Mouse (Mus musculus): Measurements from ENCODE around the gene Pla2g2c. TPM values are rescaled to one million over a fixed set of nuclear protein-coding genes. Genes with fewer than 3 reads are reported as not detected.

Gene Pla2g2c
- polyA plus RNA-seq, 1 experiment = not detected

GRCm38 (mm10) chr4:138757416-138757815 lies 32.8 kb downstream of the Pla2g2c start, which contains the start of gene Pla2g2f:
Gene Pla2g2f (minus strand): TSS chr4:138757626.
- H3K79me2 ChIP-seq (ENCODE audit: control insufficient read depth, insufficient read depth) = no peaks in the 10 kb centered on the region
- peaks cover 4% of the 10 kb centered on the region for H3K27me3 ChIP-seq (ENCODE audit: control insufficient read depth, insufficient read depth, insufficient read length)
- H3K36me3 ChIP-seq (ENCODE audit: control insufficient read depth, insufficient read depth) = no peaks in the 10 kb centered on the region
- no peak within 1 kb of the TSS for H3K4me3 ChIP-seq
- H3K4me2 ChIP-seq (ENCODE audit: low read depth) = no peak within 1 kb of the TSS
- no peak within 1 kb of the TSS for H3ac ChIP-seq (ENCODE audit: control insufficient read depth, insufficient read length)
- TF ChIP-seq SRF (IDR thresholded peaks at IDR 0.05; ENCODE audit: control insufficient read depth, insufficient read length, low read depth) (no peak), POLR2A (IDR thresholded peaks at IDR 0.05; ENCODE audit: insufficient read length, low read depth) (no peak), MYOD1 (IDR thresholded peaks at IDR 0.05; ENCODE audit: control insufficient read depth in 1 of 3, insufficient read length in 2 of 3, low read depth in 2 of 3) (no peak), USF1 (IDR thresholded peaks at IDR 0.05; ENCODE audit: low read depth) (no peak)

GRCm38 (mm10) chr4:138762266-138762665 lies 37.7 kb downstream of the Pla2g2c start:
- TF ChIP-seq POLR2AphosphoS2 (IDR thresholded peaks at IDR 0.05; ENCODE audit: insufficient read length, low read depth) = no peak
- TF ChIP-seq TCF12 (IDR thresholded peaks at IDR 0.05; ENCODE audit: insufficient read depth, poor library complexity, severe bottlenecking) = no peak
- no peak for TF ChIP-seq E2F4 (IDR thresholded peaks at IDR 0.05; ENCODE audit: insufficient read depth)
- no peak for TF ChIP-seq POLR2A (IDR thresholded peaks at IDR 0.05; ENCODE audit: insufficient read length, low read depth)
- TF ChIP-seq USF1 (IDR thresholded peaks at IDR 0.05; ENCODE audit: low read depth) = no peak
- TF ChIP-seq MYOD1 (IDR thresholded peaks at IDR 0.05; ENCODE audit: control insufficient read depth in 1 of 3, insufficient read length in 2 of 3, low read depth in 2 of 3) = no peak
- TF ChIP-seq MYOG (IDR thresholded peaks at IDR 0.05; ENCODE audit: control insufficient read depth in 1 of 3, insufficient read depth in 1 of 3, insufficient read length in 2 of 3, low read depth in 2 of 3) = no peak
- no peak for TF ChIP-seq CEBPB (IDR thresholded peaks at IDR 0.05; ENCODE audit: insufficient read depth, poor library complexity, severe bottlenecking)
- TF ChIP-seq REST (IDR thresholded peaks at IDR 0.05; ENCODE audit: insufficient read depth, insufficient read length) = no peak
- no peak for TF ChIP-seq SRF (IDR thresholded peaks at IDR 0.05; ENCODE audit: control insufficient read depth, insufficient read length, low read depth)
- Histone ChIP-seq H3K4me3 (no peak overlapping the region), H3K4me2 (ENCODE audit: low read depth) (no peak overlapping the region), H3K27me3 (ENCODE audit: control insufficient read depth, insufficient read depth, insufficient read length) (peaks cover under 1% of the 10 kb centered on the region), H3ac (ENCODE audit: control insufficient read depth, insufficient read length) (no peak overlapping the region), H3K36me3 (ENCODE audit: control insufficient read depth, insufficient read depth) (no peaks in the 10 kb centered on the region), H3K79me2 (ENCODE audit: control insufficient read depth, insufficient read depth) (no peaks in the 10 kb centered on the region)

GRCm38 (mm10) chr4:138771970-138772369 lies 47.4 kb downstream of the Pla2g2c start:
- Histone ChIP-seq H3K36me3 (ENCODE audit: control insufficient read depth, insufficient read depth) (no peaks in the 10 kb centered on the region), H3K4me2 (ENCODE audit: low read depth) (no peak overlapping the region), H3K4me3 (no peak overlapping the region), H3K79me2 (ENCODE audit: control insufficient read depth, insufficient read depth) (no peaks in the 10 kb centered on the region), H3K27me3 (ENCODE audit: control insufficient read depth, insufficient read depth, insufficient read length) (peaks cover 20% of the 10 kb centered on the region), H3ac (ENCODE audit: control insufficient read depth, insufficient read length) (no peak overlapping the region)
- TF ChIP-seq CEBPB (IDR thresholded peaks at IDR 0.05; ENCODE audit: insufficient read depth, poor library complexity, severe bottlenecking) = no peak
- TF ChIP-seq MYOD1 (IDR thresholded peaks at IDR 0.05; ENCODE audit: control insufficient read depth in 1 of 3, insufficient read length in 2 of 3, low read depth in 2 of 3) = no peak
- no peak for TF ChIP-seq POLR2A (IDR thresholded peaks at IDR 0.05; ENCODE audit: insufficient read length, low read depth)
- no peak for TF ChIP-seq MAX (IDR thresholded peaks at IDR 0.05; ENCODE audit: low read depth)
- no peak for TF ChIP-seq TCF3 (IDR thresholded peaks at IDR 0.05; ENCODE audit: insufficient read length, low read depth)
- no peak for TF ChIP-seq MYOG (IDR thresholded peaks at IDR 0.05; ENCODE audit: control insufficient read depth in 1 of 3, insufficient read depth in 1 of 3, insufficient read length in 2 of 3, low read depth in 2 of 3)
- no peak for TF ChIP-seq TCF12 (IDR thresholded peaks at IDR 0.05; ENCODE audit: insufficient read depth, poor library complexity, severe bottlenecking)
- TF ChIP-seq SRF (IDR thresholded peaks at IDR 0.05; ENCODE audit: control insufficient read depth, insufficient read length, low read depth) = no peak
- TF ChIP-seq REST (IDR thresholded peaks at IDR 0.05; ENCODE audit: insufficient read depth, insufficient read length) = no peak
- no peak for TF ChIP-seq E2F4 (IDR thresholded peaks at IDR 0.05; ENCODE audit: insufficient read depth)
- no peak for TF ChIP-seq USF1 (IDR thresholded peaks at IDR 0.05; ENCODE audit: low read depth)

GRCm38 (mm10) chr4:138772386-138772785 lies 47.8 kb downstream of the Pla2g2c start:
- H3K36me3 ChIP-seq (ENCODE audit: control insufficient read depth, insufficient read depth) = no peaks in the 10 kb centered on the region
- no peak for TF ChIP-seq TCF12 (IDR thresholded peaks at IDR 0.05; ENCODE audit: insufficient read depth, poor library complexity, severe bottlenecking)
- TF ChIP-seq E2F4 (IDR thresholded peaks at IDR 0.05; ENCODE audit: insufficient read depth) = no peak
- no peak for TF ChIP-seq POLR2A (IDR thresholded peaks at IDR 0.05; ENCODE audit: insufficient read length, low read depth)
- TF ChIP-seq CEBPB (IDR thresholded peaks at IDR 0.05; ENCODE audit: insufficient read depth, poor library complexity, severe bottlenecking) = no peak
- no peak for TF ChIP-seq USF1 (IDR thresholded peaks at IDR 0.05; ENCODE audit: low read depth)
- TF ChIP-seq SRF (IDR thresholded peaks at IDR 0.05; ENCODE audit: control insufficient read depth, insufficient read length, low read depth) = no peak
- TF ChIP-seq REST (IDR thresholded peaks at IDR 0.05; ENCODE audit: insufficient read depth, insufficient read length) = no peak
- TF ChIP-seq MYOD1 (IDR thresholded peaks at IDR 0.05; ENCODE audit: control insufficient read depth in 1 of 3, insufficient read length in 2 of 3, low read depth in 2 of 3) = no peak
- no peak for TF ChIP-seq MYOG (IDR thresholded peaks at IDR 0.05; ENCODE audit: control insufficient read depth in 1 of 3, insufficient read depth in 1 of 3, insufficient read length in 2 of 3, low read depth in 2 of 3)
- TF ChIP-seq MAX (IDR thresholded peaks at IDR 0.05; ENCODE audit: low read depth) = no peak
- no peak for TF ChIP-seq POLR2AphosphoS2 (IDR thresholded peaks at IDR 0.05; ENCODE audit: insufficient read length, low read depth)
- TF ChIP-seq TCF3 (IDR thresholded peaks at IDR 0.05; ENCODE audit: insufficient read length, low read depth) = no peak
- H3K4me3 ChIP-seq = no peak overlapping the region
- H3ac ChIP-seq (ENCODE audit: control insufficient read depth, insufficient read length) = no peak overlapping the region
- peaks cover 20% of the 10 kb centered on the region for H3K27me3 ChIP-seq (ENCODE audit: control insufficient read depth, insufficient read depth, insufficient read length)
- no peaks in the 10 kb centered on the region for H3K79me2 ChIP-seq (ENCODE audit: control insufficient read depth, insufficient read depth)
- no peak overlapping the region for H3K4me2 ChIP-seq (ENCODE audit: low read depth)

- H3K27me3 ChIP-seq (ENCODE audit: control insufficient read depth, insufficient read depth, insufficient read length) = peaks cover 21% of the 10 kb centered on the region
- H3K4me3 ChIP-seq = no peak within 1 kb of the TSS
- no peak within 1 kb of the TSS for H3ac ChIP-seq (ENCODE audit: control insufficient read depth, insufficient read length)
- no peak within 1 kb of the TSS for H3K4me2 ChIP-seq (ENCODE audit: low read depth)
- H3K79me2 ChIP-seq (ENCODE audit: control insufficient read depth, insufficient read depth) = no peaks in the 10 kb centered on the region
- TF ChIP-seq POLR2AphosphoS2 (IDR thresholded peaks at IDR 0.05; ENCODE audit: insufficient read length, low read depth) (no peak), E2F4 (IDR thresholded peaks at IDR 0.05; ENCODE audit: insufficient read depth) (no peak), CEBPB (IDR thresholded peaks at IDR 0.05; ENCODE audit: insufficient read depth, poor library complexity, severe bottlenecking) (no peak), TCF12 (IDR thresholded peaks at IDR 0.05; ENCODE audit: insufficient read depth, poor library complexity, severe bottlenecking) (no peak), MAX (IDR thresholded peaks at IDR 0.05; ENCODE audit: low read depth) (no peak), REST (IDR thresholded peaks at IDR 0.05; ENCODE audit: insufficient read depth, insufficient read length) (no peak), MYOD1 (IDR thresholded peaks at IDR 0.05; ENCODE audit: control insufficient read depth in 1 of 3, insufficient read length in 2 of 3, low read depth in 2 of 3) (no peak), POLR2A (IDR thresholded peaks at IDR 0.05; ENCODE audit: insufficient read length, low read depth) (no peak), TCF3 (IDR thresholded peaks at IDR 0.05; ENCODE audit: insufficient read length, low read depth) (no peak), MYOG (IDR thresholded peaks at IDR 0.05; ENCODE audit: control insufficient read depth in 1 of 3, insufficient read depth in 1 of 3, insufficient read length in 2 of 3, low read depth in 2 of 3) (no peak), SRF (IDR thresholded peaks at IDR 0.05; ENCODE audit: control insufficient read depth, insufficient read length, low read depth) (no peak), USF1 (IDR thresholded peaks at IDR 0.05; ENCODE audit: low read depth) (no peak)
- no peaks in the 10 kb centered on the region for H3K36me3 ChIP-seq (ENCODE audit: control insufficient read depth, insufficient read depth)
Measured at GRCm38 (mm10) chr4:138775435-138775834, 50.8 kb downstream of the Pla2g2c start, which contains the start of gene Pla2g2d. Gene Pla2g2d (plus strand): TSS chr4:138775735.
